Mouse (Mus musculus) cerebellum, adult 2 months (tissue): ENCODE data around the gene Dgkz. TPM values are rescaled to one million over a fixed set of nuclear protein-coding genes. Genes with fewer than 3 reads are reported as not detected.

ENCODE experiments used
- DNase-seq, 2 experiments: peaks; one replicate each; pipeline ENCODE4 v3.0.0; 2021
- H3K27ac ChIP-seq: fragments of 200-500 bp; 2 replicates; pipeline ENCODE4 v1.5.1; 2012; ENCODE audit warnings: low read length, control low read depth, inconsistent platforms; ENCODE audit not compliant: insufficient read depth
- H3K27me3 ChIP-seq: fragments of 200-500 bp; 2 replicates; pipeline ENCODE4 v1.6.1; 2012; ENCODE audit warnings: inconsistent platforms, mild to moderate bottlenecking, low read length, moderate library complexity; ENCODE audit not compliant: control insufficient read depth, insufficient read depth
- H3K4me1 ChIP-seq: fragments of 200-500 bp; 2 replicates; pipeline ENCODE4 v1.6.1; 2011; ENCODE audit warnings: low read length; ENCODE audit not compliant: control insufficient read depth, insufficient read depth
- H3K4me3 ChIP-seq: fragments of 200-500 bp; replicated peaks from 2 replicates; pipeline ENCODE3; 2011; ENCODE audit warnings: mild to moderate bottlenecking, low read depth, low read length, control low read depth; ENCODE audit not compliant: insufficient read depth
- CTCF ChIP-seq: fragments of 200-500 bp; IDR thresholded peaks from 2 replicates; pipeline ENCODE4 v1.5.1; 2011; ENCODE audit warnings: low read depth, mild to moderate bottlenecking, control low read depth, low read length, moderate library complexity, borderline replicate concordance; ENCODE audit not compliant: insufficient read depth
- POLR2A ChIP-seq: fragments of 200-500 bp; IDR thresholded peaks from 2 replicates; pipeline ENCODE4 v1.6.1; 2011; ENCODE audit warnings: low read length, control low read depth, borderline replicate concordance; ENCODE audit not compliant: insufficient read depth
- WGBS: fragments of 180-500 bp; shearing (Covaris S2); methylation state at CpG from one replicate; pipeline ENCODE4 v1.1.7; 2018; 5-methylcytosine and 5-hydroxymethylcytosine counted together
- polyA plus RNA-seq: library from polyadenylated mRNA; depleted of rRNA; stranded (reverse); fragments of >200 nt; gene quantifications from 2 replicates; pipeline ENCODE4 v1.2.3, GENCODE M21; 2012; rRNA removed

The Dgkz gene
- polyA plus RNA-seq, 1 experiment: 716 TPM

GRCm38 (mm10) chr2:91883961-91884360, 91.7 kb downstream of the Dgkz start:
- WGBS: 41% methylated on average over 4 of the region's 4 CpGs
- TF ChIP-seq CTCF (no peak), POLR2A (no peak)
- DNase-seq: peak in 1 of 2 experiments; percentile 52
- Histone ChIP-seq H3K27me3 (no peaks in the 10 kb centered on the region), H3K4me3 (no peak overlapping the region), H3K4me1 (peaks cover 3% of the 10 kb centered on the region; the same call in 1 of the 2 replicates), H3K27ac (no peak overlapping the region)

Other genes starting within 250 kb of the Dgkz start
- 37.9 and 38.9 TPM in 2 replicates for gene Ambra1, start 245.7 kb downstream of the Dgkz start, polyA plus RNA-seq
- 2.0 TPM in 2 replicates for gene Chrm4, start 48.6 kb downstream of the Dgkz start, polyA plus RNA-seq
- 77.8 and 78.9 TPM in 2 replicates for gene Mdk, start 43.6 kb downstream of the Dgkz start, polyA plus RNA-seq
- not detected in 2 replicates for gene Gm9821, start 30.2 kb downstream of the Dgkz start, polyA plus RNA-seq
- gene Creb3l1, start 48.6 kb upstream of the Dgkz start, polyA plus RNA-seq: 1.3 and 1.7 TPM in 2 replicates
- gene Phf21a, start 117.3 kb upstream of the Dgkz start, polyA plus RNA-seq: 60.4 and 73.1 TPM in 2 replicates